Mouse (Mus musculus) limb, embryonic 10.5 days (tissue): Measurements from ENCODE around the gene Lins1. TPM values are rescaled to one million over a fixed set of nuclear protein-coding genes. Genes with fewer than 3 reads are reported as not detected.

ENCODE experiments used
- DNase-seq: peaks from one replicate; pipeline ENCODE4 v3.0.0-alpha.2; 2017; ENCODE audit warnings: low spot score
- H3K27ac ChIP-seq: fragments of 300-500 bp; sonication (generic); 2 replicates; pipeline ENCODE4 v1.5.1; 2016; ENCODE audit warnings: mild to moderate bottlenecking
- H3K27me3 ChIP-seq: fragments of 300-500 bp; sonication (generic); 2 replicates; pipeline ENCODE4 v1.6.1; 2016; ENCODE audit warnings: low read depth, mild to moderate bottlenecking; ENCODE audit not compliant: poor library complexity, severe bottlenecking
- H3K36me3 ChIP-seq: fragments of 300-500 bp; sonication (generic); 2 replicates; pipeline ENCODE4 v1.6.1; 2016; ENCODE audit warnings: mild to moderate bottlenecking, moderate library complexity
- H3K4me1 ChIP-seq: fragments of 300-500 bp; sonication (generic); 2 replicates; pipeline ENCODE4 v1.6.1; 2016
- H3K4me3 ChIP-seq: fragments of 300-500 bp; sonication (generic); 2 replicates; pipeline ENCODE4 v1.5.1; 2016; ENCODE audit warnings: mild to moderate bottlenecking, moderate library complexity
- H3K9me3 ChIP-seq: fragments of 300-500 bp; sonication (generic); replicated peaks from 2 replicates; pipeline ENCODE4 v1.6.1; 2016; ENCODE audit warnings: mild to moderate bottlenecking
- WGBS: fragments of 180-500 bp; shearing (Covaris S2); methylation state at CpG from one replicate; pipeline ENCODE4 v1.1.7; 2016; 5-methylcytosine and 5-hydroxymethylcytosine counted together
- polyA plus RNA-seq: library from polyadenylated mRNA; unstranded; fragments of >200 nt; fragmentation: Nextera tagmentation; extraction: Ambion mirVana; gene quantifications from 2 replicates; pipeline ENCODE4 v1.2.1, GENCODE M21; 2016

The Lins1 gene
- polyA plus RNA-seq, 1 experiment from 2014 or later: 22.5 TPM

GRCm38 (mm10) chr7:66682119-66682863 is 7.4 kb upstream of the Lins1 start:
- Histone ChIP-seq H3K9me3 (no peaks in the 10 kb centered on the region), H3K4me1 (no peaks in the 10 kb centered on the region), H3K27me3 (no peaks in the 10 kb centered on the region), H3K4me3 (no peak overlapping the region), H3K27ac (no peak overlapping the region), H3K36me3 (peaks cover 81% of the 10 kb centered on the region)
- WGBS: 91% methylated on average over 5 of the region's 5 CpGs
- DNase-seq: no peak

- peak overlapping the region; percentile 89 for H3K27ac ChIP-seq
- 1% methylated on average over 5 of the region's 5 CpGs for WGBS
These were observed 968 bp upstream of the Lins1 start for GRCm38 (mm10) chr7:66688721-66689120.

GRCm38 (mm10) chr7:66689294-66689619 is 432 bp upstream of the Lins1 start, which contains the start of gene Asb7:
Asb7 (minus strand) TSS chr7:66689596.
- WGBS: 2% methylated on average over 18 of the region's 18 CpGs
- Histone ChIP-seq H3K27me3 (no peaks in the 10 kb centered on the region), H3K4me3 (peak within 1 kb of the TSS; percentile 89), H3K4me1 (peaks cover 13% of the 10 kb centered on the region), H3K9me3 (no peaks in the 10 kb centered on the region), H3K27ac (peak within 1 kb of the TSS; percentile 90), H3K36me3 (peaks cover 17% of the 10 kb centered on the region)
- no peak for DNase-seq

More at GRCm38 (mm10) chr7:66688721-66689120, 968 bp upstream of the Lins1 start:
- Histone ChIP-seq H3K27me3 (no peaks in the 10 kb centered on the region), H3K36me3 (peaks cover 20% of the 10 kb centered on the region), H3K4me3 (peak overlapping the region; percentile 89), H3K9me3 (no peaks in the 10 kb centered on the region), H3K4me1 (peaks cover 13% of the 10 kb centered on the region)
- DNase-seq: no peak

- H3K36me3 ChIP-seq: peaks cover 20% of the 10 kb centered on the region
- peaks cover 4% of the 10 kb centered on the region for H3K4me1 ChIP-seq
- H3K4me3 ChIP-seq: no peak overlapping the region
- H3K27ac ChIP-seq: no peak overlapping the region
- H3K9me3 ChIP-seq: no peaks in the 10 kb centered on the region
- 86% methylated on average over 7 of the region's 7 CpGs for WGBS
- H3K27me3 ChIP-seq: no peaks in the 10 kb centered on the region
- no peak for DNase-seq
These were observed 4.8 kb downstream of the Lins1 start for GRCm38 (mm10) chr7:66694467-66694866.

GRCm38 (mm10) chr7:66702721-66703120 is 13.0 kb downstream of the Lins1 start:
- no peaks in the 10 kb centered on the region for H3K9me3 ChIP-seq
- no peaks in the 10 kb centered on the region for H3K4me1 ChIP-seq
- H3K27ac ChIP-seq: no peak overlapping the region
- 95% methylated on average over 7 of the region's 7 CpGs for WGBS
- H3K4me3 ChIP-seq: no peak overlapping the region
- H3K27me3 ChIP-seq: no peaks in the 10 kb centered on the region
- H3K36me3 ChIP-seq: peaks cover 52% of the 10 kb centered on the region
- no peak for DNase-seq

GRCm38 (mm10) chr7:66704631-66705030 is 14.9 kb downstream of the Lins1 start:
- no peak for DNase-seq
- H3K4me1 ChIP-seq: no peaks in the 10 kb centered on the region
- WGBS: 95% methylated on average over 3 of the region's 3 CpGs
- H3K36me3 ChIP-seq: peaks cover 54% of the 10 kb centered on the region
- no peaks in the 10 kb centered on the region for H3K27me3 ChIP-seq
- no peak overlapping the region for H3K27ac ChIP-seq
- no peaks in the 10 kb centered on the region for H3K9me3 ChIP-seq
- H3K4me3 ChIP-seq: no peak overlapping the region

- no peaks in the 10 kb centered on the region for H3K9me3 ChIP-seq
- H3K36me3 ChIP-seq: peaks cover 78% of the 10 kb centered on the region
- H3K27me3 ChIP-seq: no peaks in the 10 kb centered on the region
- WGBS: 72% methylated on average over 2 of the region's 2 CpGs
- no peak for DNase-seq
- H3K4me3 ChIP-seq: no peak overlapping the region
- H3K27ac ChIP-seq: no peak overlapping the region
- H3K4me1 ChIP-seq: no peaks in the 10 kb centered on the region
These were observed 21.5 kb downstream of the Lins1 start for GRCm38 (mm10) chr7:66711166-66711565.

GRCm38 (mm10) chr7:66724514-66724913 is 34.8 kb downstream of the Lins1 start:
- Histone ChIP-seq H3K27ac (no peak overlapping the region), H3K4me1 (no peaks in the 10 kb centered on the region), H3K27me3 (no peaks in the 10 kb centered on the region), H3K36me3 (0 out of 2 replicates have a peak, but pooled peaks cover 13% of the 10 kb centered on the region), H3K9me3 (no peaks in the 10 kb centered on the region), H3K4me3 (no peak overlapping the region)
- no peak for DNase-seq
- WGBS: 87% methylated on average over 4 of the region's 4 CpGs

- H3K4me3 ChIP-seq: no peak overlapping the region
- no peaks in the 10 kb centered on the region for H3K27me3 ChIP-seq
- no peaks in the 10 kb centered on the region for H3K4me1 ChIP-seq
- 92% methylated on average over 6 of the region's 6 CpGs for WGBS
- DNase-seq: no peak
- H3K27ac ChIP-seq: no peak overlapping the region
- 0 out of 2 replicates have a peak, but pooled peaks cover 13% of the 10 kb centered on the region for H3K36me3 ChIP-seq
- H3K9me3 ChIP-seq: no peaks in the 10 kb centered on the region
These were observed 35.3 kb downstream of the Lins1 start for GRCm38 (mm10) chr7:66724954-66725353.

GRCm38 (mm10) chr7:66728072-66728471 is 38.4 kb downstream of the Lins1 start:
- DNase-seq: no peak

GRCm38 (mm10) chr7:66729232-66729631 is 39.5 kb downstream of the Lins1 start:
- Histone ChIP-seq H3K4me1 (no peaks in the 10 kb centered on the region), H3K27ac (no peak overlapping the region), H3K4me3 (no peak overlapping the region), H3K9me3 (no peaks in the 10 kb centered on the region), H3K36me3 (no peaks in the 10 kb centered on the region), H3K27me3 (no peaks in the 10 kb centered on the region)
- WGBS: 78% methylated on average over 2 of the region's 2 CpGs
- DNase-seq: no peak

More at GRCm38 (mm10) chr7:66728072-66728471, 38.4 kb downstream of the Lins1 start:
- Histone ChIP-seq H3K4me3 (no peak overlapping the region), H3K36me3 (0 out of 2 replicates have a peak, but pooled peaks cover 3% of the 10 kb centered on the region), H3K9me3 (no peaks in the 10 kb centered on the region), H3K27ac (no peak overlapping the region), H3K4me1 (no peaks in the 10 kb centered on the region), H3K27me3 (no peaks in the 10 kb centered on the region)
- 93% methylated on average over 6 of the region's 6 CpGs for WGBS

- Histone ChIP-seq H3K27ac (no peak overlapping the region), H3K27me3 (no peaks in the 10 kb centered on the region)
- 96% methylated on average over 17 of the region's 17 CpGs for WGBS
These were observed 43.7 kb downstream of the Lins1 start for GRCm38 (mm10) chr7:66733431-66733830.

GRCm38 (mm10) chr7:66733882-66734281 is 44.2 kb downstream of the Lins1 start:
- Histone ChIP-seq H3K27ac (no peak overlapping the region), H3K27me3 (no peaks in the 10 kb centered on the region), H3K4me3 (no peak overlapping the region), H3K4me1 (no peaks in the 10 kb centered on the region), H3K36me3 (no peaks in the 10 kb centered on the region), H3K9me3 (no peaks in the 10 kb centered on the region)
- 96% methylated on average over 11 of the region's 11 CpGs for WGBS
- no peak for DNase-seq

More at GRCm38 (mm10) chr7:66733431-66733830, 43.7 kb downstream of the Lins1 start:
- Histone ChIP-seq H3K9me3 (no peaks in the 10 kb centered on the region), H3K4me3 (no peak overlapping the region), H3K36me3 (no peaks in the 10 kb centered on the region), H3K4me1 (no peaks in the 10 kb centered on the region)
- no peak for DNase-seq
